Mouse (Mus musculus): Measurements from ENCODE around the gene Ambra1.

DNA sequence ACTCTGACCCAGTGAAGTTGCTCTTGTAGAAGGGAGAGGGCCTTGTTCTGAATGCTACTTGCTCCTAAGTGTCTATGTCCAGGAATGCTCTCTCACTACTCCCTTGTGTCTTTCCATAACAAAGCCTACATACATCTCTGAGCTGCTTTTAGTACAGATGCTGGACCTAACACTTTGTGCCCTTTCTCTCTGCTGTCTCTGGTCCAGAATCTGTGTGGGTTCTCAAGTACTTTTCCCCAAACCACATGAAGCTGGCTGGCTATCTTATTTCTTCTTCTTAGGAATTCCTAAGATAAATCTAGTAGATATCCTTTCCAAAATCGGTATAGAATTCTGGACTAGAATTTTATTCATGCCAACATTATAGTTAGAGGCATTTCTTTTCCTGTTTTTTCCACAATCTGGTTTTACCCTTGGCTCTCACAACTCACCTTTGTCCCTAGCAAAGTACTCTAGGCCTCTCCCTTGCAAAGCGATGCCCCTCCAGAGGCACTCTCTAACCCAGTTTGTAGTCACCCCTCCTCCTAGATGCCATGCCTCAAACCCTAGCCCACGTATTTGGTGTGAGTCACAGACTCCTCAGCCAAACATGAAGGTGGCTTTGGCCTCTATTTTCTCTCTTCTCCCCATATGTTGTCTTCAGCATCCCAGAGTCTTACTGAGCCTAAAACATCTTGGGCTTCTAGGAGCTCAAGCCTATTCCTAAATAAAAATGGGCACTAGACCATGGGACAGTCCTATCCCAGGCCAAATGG is 173.4 kb downstream of the Ambra1 start:
- no peak for TF ChIP-seq CTCF (IDR thresholded peaks at IDR 0.05; ENCODE audit: low read depth, low read length)
- no peak for TF ChIP-seq POLR2A (IDR thresholded peaks at IDR 0.05; ENCODE audit: borderline replicate concordance, low read depth, low read length)
